Mouse (Mus musculus): Measurements from ENCODE around the gene Rgl1.
"Not testable (repeated sequence)": the region's sequence is repeated elsewhere in the genome, so short reads cannot be mapped to it uniquely, and the experiment has no call there.

Gene Rgl1

GRCm38 (mm10) chr1:152766032-152766772 lies at the start of gene Rgl1, which contains the start of gene Arpc5:
Gene Rgl1, minus strand, starts transcription at chr1:152766351.
Gene Arpc5, plus strand, starts transcription at chr1:152766542.
- DNase-seq = peak; percentile 97 to 99

GRCm38 (mm10) chr1:152815265-152815701 lies 49.1 kb upstream of the Rgl1 start:
- DNase-seq = peak; percentile 68 to 70

GRCm38 (mm10) chr1:152810533-152811439 lies 44.6 kb upstream of the Rgl1 start:
- no peak for DNase-seq

- peak in 1 of 2 experiments; percentile 46 for DNase-seq
Measured at GRCm38 (mm10) chr1:152809541-152810252, 43.5 kb upstream of the Rgl1 start.

GRCm38 (mm10) chr1:152808392-152808680 lies 42.2 kb upstream of the Rgl1 start:
- DNase-seq = no peak

- DNase-seq = peak; percentile 49 to 54
Measured at GRCm38 (mm10) chr1:152807619-152808391, 41.7 kb upstream of the Rgl1 start.

- no peak for DNase-seq
Measured at GRCm38 (mm10) chr1:152804907-152805306, 38.8 kb upstream of the Rgl1 start.

- DNase-seq = no peak
Measured at GRCm38 (mm10) chr1:152800633-152801176, 34.6 kb upstream of the Rgl1 start.

- no peak for DNase-seq
Measured at GRCm38 (mm10) chr1:152799897-152800296, 33.7 kb upstream of the Rgl1 start, which contains the start of gene Ncf2. Gene Ncf2, plus strand, starts transcription at chr1:152800194.

- no peak for DNase-seq
Measured at GRCm38 (mm10) chr1:152798125-152798524, 32.0 kb upstream of the Rgl1 start.

- no peak for DNase-seq
Measured at GRCm38 (mm10) chr1:152796683-152797263, 30.6 kb upstream of the Rgl1 start.

- DNase-seq = no peak
Measured at GRCm38 (mm10) chr1:152795688-152796255, 29.6 kb upstream of the Rgl1 start.

- no peak for DNase-seq
Measured at GRCm38 (mm10) chr1:152793495-152794130, 27.5 kb upstream of the Rgl1 start.

GRCm38 (mm10) chr1:152792736-152793494 lies 26.8 kb upstream of the Rgl1 start:
- DNase-seq = no peak

- no peak for DNase-seq
Measured at GRCm38 (mm10) chr1:152791269-152791668, 25.1 kb upstream of the Rgl1 start.

- peak in 1 of 2 experiments; percentile 44 for DNase-seq
Measured at GRCm38 (mm10) chr1:152790821-152791220, 24.7 kb upstream of the Rgl1 start.

- peak in 1 of 2 experiments; percentile 68 for DNase-seq
Measured at GRCm38 (mm10) chr1:152790254-152790653, 24.1 kb upstream of the Rgl1 start.

GRCm38 (mm10) chr1:152788121-152788660 lies 22.0 kb upstream of the Rgl1 start:
- no peak for DNase-seq

- peak; percentile 55 to 69 for DNase-seq
Measured at GRCm38 (mm10) chr1:152786953-152787352, 20.8 kb upstream of the Rgl1 start.

- not testable (repeated sequence) for DNase-seq
Measured at GRCm38 (mm10) chr1:152785446-152785845, 19.3 kb upstream of the Rgl1 start.

Measured in lung, postnatal 4 days (tissue).